In genomic region chr17:30623200-30623599, GRCm38 (mm10) we compare ENCODE assay signal across 21 mouse cellular contexts. TPM values are rescaled to one million over a fixed set of nuclear protein-coding genes. Genes with fewer than 3 reads are reported as not detected.
DNase-seq lines count a peak whose midpoint lies in the region; ATAC-seq and TF ChIP-seq lines count a peak whose summit lies in the region.
"Had no signal": no experiment of that assay in that cellular context is flagged by ENCODE, and none has a peak within 500 bp of the region (broad histone marks: within the 10 kb centered on the region; RNA-seq: fewer than 3 reads in every experiment).

No protein-coding gene starts in this region.

- TF ChIP-seq CTCF in thymus, adult 2 months (IDR thresholded peaks at IDR 0.05; ENCODE audit: borderline replicate concordance, control insufficient read depth, extremely low read depth, insufficient read depth, low read length, poor library complexity) = no peak
- TF ChIP-seq CTCF in E14TG2a.4 (conservative IDR thresholded peaks at IDR 0.05; ENCODE audit: low read length) = no peak

- H3K9ac ChIP-seq in intestine, embryonic 16.5 days (ENCODE audit: low read depth, low read length) = no peak overlapping the region
- H3K9ac ChIP-seq: embryonic facial prominence, embryonic 12.5 days; forebrain, embryonic 15.5 days; heart, embryonic 12.5 days; hindbrain, embryonic 15.5 days had no signal

- H3K36me3 ChIP-seq in thymus, adult 2 months (ENCODE audit: control insufficient read depth, insufficient read depth, low read length) = peaks cover 5% of the 10 kb centered on the region; the same call in 1 of the 2 replicates
- H3K36me3 ChIP-seq in E14TG2a.4 (ENCODE audit: insufficient read depth, low read length) = peaks cover 24% of the 10 kb centered on the region
- no peaks in the 10 kb centered on the region for H3K36me3 ChIP-seq in intestine, embryonic 16.5 days (ENCODE audit: control insufficient read depth, insufficient read depth, low read length)
- H3K36me3 ChIP-seq: embryonic facial prominence, embryonic 12.5 days; forebrain, embryonic 15.5 days; heart, embryonic 12.5 days; hindbrain, embryonic 10.5 days; hindbrain, embryonic 15.5 days had no signal

- H3K27me3 ChIP-seq in thymus, adult 2 months (ENCODE audit: control insufficient read depth, insufficient read depth, low read length) = no peaks in the 10 kb centered on the region
- H3K27me3 ChIP-seq in E14TG2a.4 (ENCODE audit: insufficient read depth, low read length) = no peaks in the 10 kb centered on the region
- H3K27me3 ChIP-seq in intestine, embryonic 16.5 days (replicated peaks; ENCODE audit: control insufficient read depth, insufficient read depth, low read length) = no peaks in the 10 kb centered on the region
- H3K27me3 ChIP-seq: embryonic facial prominence, embryonic 12.5 days; forebrain, embryonic 15.5 days; heart, embryonic 12.5 days; hindbrain, embryonic 15.5 days had no signal

- DNase-seq in CD4-positive, CD25-positive, alpha-beta regulatory T cell, adult 2 months (ENCODE audit: low read depth, low spot score) = peak; percentile 5
- DNase-seq in thymus, adult 2 months = no peak
- no peak for DNase-seq in thymus, postnatal 25 days
- DNase-seq in gastrocnemius, postnatal 4 days (ENCODE audit: low spot score in 2 of 2) = no peak
- DNase-seq: adrenal gland, postnatal 14 days; cerebellum, adult 11-12 months; cerebellum, adult 9-10 months; cerebellum, postnatal 25 days; gastrocnemius, postnatal 36 days had no signal

- 0 out of 2 replicates have a peak overlapping the region, but pooled peaks have one; percentile 21 for H3K4me3 ChIP-seq in thymus, adult 2 months (ENCODE audit: control insufficient read depth, insufficient read depth, low read length)
- peak overlapping the region; percentile 39 for H3K4me3 ChIP-seq in E14TG2a.4 (replicated peaks; ENCODE audit: low read length)
- H3K4me3 ChIP-seq in intestine, embryonic 16.5 days (ENCODE audit: low read length) = no peak overlapping the region
- H3K4me3 ChIP-seq: embryonic facial prominence, embryonic 12.5 days; forebrain, embryonic 15.5 days; heart, adult 2 months; heart, embryonic 12.5 days; hindbrain, embryonic 10.5 days; hindbrain, embryonic 15.5 days had no signal

- H3K4me2 ChIP-seq in intestine, embryonic 16.5 days (ENCODE audit: low read depth, low read length) = no peak overlapping the region
- H3K4me2 ChIP-seq: embryonic facial prominence, embryonic 12.5 days; forebrain, embryonic 15.5 days; heart, embryonic 12.5 days; hindbrain, embryonic 15.5 days had no signal

- H3K27ac ChIP-seq in thymus, adult 2 months (ENCODE audit: control insufficient read depth, insufficient read depth, low read length) = no peak overlapping the region
- no peak overlapping the region for H3K27ac ChIP-seq in intestine, embryonic 16.5 days (ENCODE audit: low read length)
- H3K27ac ChIP-seq: embryonic facial prominence, embryonic 12.5 days; forebrain, embryonic 15.5 days; heart, adult 2 months; hindbrain, embryonic 10.5 days; hindbrain, embryonic 15.5 days had no signal

- H3K9me3 ChIP-seq in E14TG2a.4 (ENCODE audit: low read length) = peaks cover 15% of the 10 kb centered on the region
- H3K9me3 ChIP-seq in intestine, embryonic 16.5 days (ENCODE audit: control insufficient read depth, low read length) = no peaks in the 10 kb centered on the region
- H3K9me3 ChIP-seq: embryonic facial prominence, embryonic 12.5 days; forebrain, embryonic 15.5 days; heart, embryonic 12.5 days; hindbrain, embryonic 10.5 days; hindbrain, embryonic 15.5 days had no signal

- 32% methylated on average over 3 of the region's 3 CpGs for WGBS in thymus, adult 2 months
- WGBS in intestine, embryonic 16.5 days = 90% methylated on average over 3 of the region's 3 CpGs

- H3K4me1 ChIP-seq in thymus, adult 2 months (replicated peaks; ENCODE audit: control insufficient read depth, insufficient read depth, low read length) = no peaks in the 10 kb centered on the region; the same call in 1 of the 2 replicates
- peaks cover 30% of the 10 kb centered on the region for H3K4me1 ChIP-seq in E14TG2a.4 (replicated peaks; ENCODE audit: low read depth, low read length)
- 0 out of 2 replicates have a peak, but pooled peaks cover 7% of the 10 kb centered on the region for H3K4me1 ChIP-seq in intestine, embryonic 16.5 days (ENCODE audit: control insufficient read depth, insufficient read depth, low read length)
- H3K4me1 ChIP-seq: embryonic facial prominence, embryonic 12.5 days; forebrain, embryonic 15.5 days; heart, embryonic 12.5 days; hindbrain, embryonic 10.5 days; hindbrain, embryonic 15.5 days had no signal

- TF ChIP-seq POLR2A in thymus, adult 2 months (IDR thresholded peaks at IDR 0.05; ENCODE audit: control insufficient read depth, extremely low read depth, insufficient read depth, low read length, poor library complexity) = no peak

- ATAC-seq in CD4-positive, CD25-positive, alpha-beta regulatory T cell, adult 4 months = no peak
- no peak for ATAC-seq in intestine, embryonic 16.5 days
- ATAC-seq: activated CD4-positive, CD25-positive, alpha-beta regulatory T cell, adult 4 months; forebrain, embryonic 15.5 days; inflammation-experienced regulatory T-cells, adult 6 months; Patski had no signal

RNA-seq across cellular contexts. Expression of gene Dnah8, which starts 1.0 kb away (rescaled TPM):
- polyA plus RNA-seq in CD4-positive, CD25-positive, alpha-beta regulatory T cell, adult 4 months (2017; shearing (Covaris generic)) = 10 to 100 TPM; 22.6 to 23.4 TPM
- 51.3 and 58.4 TPM in 2 replicates for polyA plus RNA-seq in thymus, adult 2 months (2012; rRNA removed)
- total RNA-seq in gastrocnemius, postnatal 4 days (2021) = 1 to 10 TPM; 1.2 TPM
- polyA plus RNA-seq in intestine, embryonic 16.5 days (2015; fragmentation: Nextera tagmentation; extraction: Ambion mirVana) = 0.79 and 0.82 TPM in 2 replicates
- polyA plus RNA-seq: Patski had no signal

RNA-seq across cellular contexts. Expression of gene Glo1, which starts 3.5 kb away (rescaled TPM):
- polyA plus RNA-seq in CD4-positive, CD25-positive, alpha-beta regulatory T cell, adult 4 months (2017; shearing (Covaris generic)) = 100 to 1,000 TPM; 131 to 137 TPM
- 43.5 and 43.6 TPM in 2 replicates for polyA plus RNA-seq in thymus, adult 2 months (2012; rRNA removed)
- 100 to 1,000 TPM; 131 to 136 TPM for total RNA-seq in gastrocnemius, postnatal 4 days (2021)
- 234 and 240 TPM in 2 replicates for polyA plus RNA-seq in intestine, embryonic 16.5 days (2015; fragmentation: Nextera tagmentation; extraction: Ambion mirVana)

RNA-seq across cellular contexts. Expression of gene Btbd9, which starts 46.9 kb away (rescaled TPM):
- 10 to 100 TPM; 58.9 to 82.9 TPM for polyA plus RNA-seq in CD4-positive, CD25-positive, alpha-beta regulatory T cell, adult 4 months (2017; shearing (Covaris generic))
- polyA plus RNA-seq in thymus, adult 2 months (2012; rRNA removed) = 29.1 and 33.7 TPM in 2 replicates
- total RNA-seq in gastrocnemius, postnatal 4 days (2021) = 10 to 100 TPM; 24.1 to 32.6 TPM
- 50.8 and 51.6 TPM in 2 replicates for polyA plus RNA-seq in intestine, embryonic 16.5 days (2015; fragmentation: Nextera tagmentation; extraction: Ambion mirVana)

Comparison
In these comparisons a context has a peak if more than half of its experiments do, and no peak if none do; other contexts are left out.
1. RNA of gene Dnah8, which starts 1.0 kb away (polyA plus RNA-seq): 51.3 to 58.4 TPM in thymus, adult 2 months and 22.6 to 23.4 TPM in CD4-positive, CD25-positive, alpha-beta regulatory T cell, adult 4 months; 0.79 to 0.82 TPM in intestine, embryonic 16.5 days; every median in the first group is over 10 times any median in the second.